Mouse (Mus musculus) heart, postnatal 0 days (tissue): ENCODE measurements around the gene Brd3. TPM values are rescaled to one million over a fixed set of nuclear protein-coding genes. Genes with fewer than 3 reads are reported as not detected.

ENCODE experiments used
- ATAC-seq: fragments of 200-750 bp; cut with Nextera tagmentation; 2 replicates; pipeline ENCODE4 v1.8.0; 2017; ENCODE audit warnings: low read depth, moderate number of reproducible peaks, moderate library complexity; ENCODE audit not compliant: insufficient read depth
- DNase-seq: peaks from one replicate; pipeline ENCODE4 v3.0.0-alpha.2; 2016; ENCODE audit warnings: low spot score
- H3K27ac ChIP-seq: fragments of 300-500 bp; sonication (generic); 2 replicates; pipeline ENCODE4 v1.5.1; 2014; ENCODE audit warnings: low read depth, mild to moderate bottlenecking
- H3K27me3 ChIP-seq: fragments of 300-500 bp; sonication (generic); 2 replicates; pipeline ENCODE4 v1.6.1; 2014; ENCODE audit warnings: low read length, mixed read lengths; ENCODE audit not compliant: control insufficient read depth, insufficient read depth
- H3K36me3 ChIP-seq: fragments of 300-500 bp; sonication (generic); replicated peaks from 2 replicates; pipeline ENCODE4 v1.6.1; 2014; ENCODE audit warnings: low read length, mixed read lengths; ENCODE audit not compliant: control insufficient read depth, insufficient read depth
- H3K4me1 ChIP-seq: fragments of 300-500 bp; sonication (generic); 2 replicates; pipeline ENCODE4 v1.6.1; 2014; ENCODE audit warnings: antibody characterized with exemption; ENCODE audit not compliant: control insufficient read depth, insufficient read depth
- H3K4me2 ChIP-seq: fragments of 300-500 bp; sonication (generic); 2 replicates; pipeline ENCODE4 v1.6.1; 2014; ENCODE audit warnings: low read depth, mild to moderate bottlenecking, low read length, moderate library complexity
- H3K4me3 ChIP-seq: fragments of 300-500 bp; sonication (generic); 2 replicates; pipeline ENCODE4 v1.5.1; 2014; ENCODE audit warnings: low read depth, low read length
- H3K9ac ChIP-seq: fragments of 300-500 bp; sonication (generic); replicated peaks from 2 replicates; pipeline ENCODE4 v1.6.1; 2014; ENCODE audit warnings: low read depth, low read length, mixed read lengths
- H3K9me3 ChIP-seq: fragments of 300-500 bp; sonication (generic); replicated peaks from 2 replicates; pipeline ENCODE4 v1.6.1; 2016; ENCODE audit warnings: low read length; ENCODE audit not compliant: control insufficient read depth
- CTCF ChIP-seq: IDR thresholded peaks from 2 replicates; pipeline ENCODE4 v1.5.1; 2016; ENCODE audit warnings: antibody characterized with exemption, control low read depth, low read depth
- EP300 ChIP-seq: IDR thresholded peaks from 2 replicates; pipeline ENCODE4 v1.6.1; 2016; ENCODE audit warnings: antibody characterized with exemption, low read depth
- WGBS: fragments of 180-500 bp; shearing (Covaris S2); extraction: QIAGEN DNeasy Blood & Tissue Kit; methylation state at CpG from one replicate; pipeline ENCODE4 v1.1.7; 2014; 5-methylcytosine and 5-hydroxymethylcytosine counted together
- polyA plus RNA-seq: library from polyadenylated mRNA; unstranded; fragments of >200 nt; fragmentation: Nextera tagmentation; extraction: Ambion mirVana; gene quantifications from 2 replicates; pipeline ENCODE4 v1.2.1, GENCODE M21; 2015
- total RNA-seq: library from RNA; depleted of rRNA; stranded (reverse); fragments of >200 nt; gene quantifications from 2 replicates; pipeline ENCODE4 v1.2.3, GENCODE M21; 2014; ENCODE audit warnings: low replicate concordance

Brd3 gene
- total and polyA plus RNA-seq, 2 experiments from 2014 or later = 13.0 to 37.1 TPM

DNA sequence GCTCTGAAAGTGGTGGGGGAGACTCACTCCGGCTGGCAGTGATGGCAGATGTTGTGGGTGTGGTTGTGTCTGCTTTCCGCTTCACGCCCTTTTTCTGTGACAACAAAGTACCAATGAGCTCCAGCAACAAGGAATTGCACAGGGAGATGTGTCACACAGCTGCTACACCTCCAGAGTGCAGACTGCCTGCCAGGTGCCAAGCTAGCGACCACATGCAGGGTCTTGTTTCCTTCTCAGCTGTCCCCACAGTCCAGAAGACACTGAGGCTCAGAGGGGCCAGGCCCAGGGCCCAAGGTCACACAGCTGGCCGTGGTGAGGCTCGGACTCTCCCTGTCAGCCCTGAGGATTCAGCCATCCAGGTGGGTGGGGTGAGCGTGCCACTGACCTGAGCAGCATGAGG, 47.7 kb downstream of the Brd3 start:
- no peaks in the 10 kb centered on the region for H3K4me1 ChIP-seq
- DNase-seq (no peak), ATAC-seq (no peak)
- H3K27me3 ChIP-seq = no peaks in the 10 kb centered on the region
- TF ChIP-seq CTCF (no peak), EP300 (no peak)
- peaks cover 91% of the 10 kb centered on the region for H3K36me3 ChIP-seq
- no peak overlapping the region for H3K9ac ChIP-seq
- no peak overlapping the region for H3K4me2 ChIP-seq
- no peak overlapping the region for H3K27ac ChIP-seq
- no peaks in the 10 kb centered on the region for H3K9me3 ChIP-seq
- no peak overlapping the region for H3K4me3 ChIP-seq
- 88% methylated on average over 7 of the region's 7 CpGs for WGBS

DNA sequence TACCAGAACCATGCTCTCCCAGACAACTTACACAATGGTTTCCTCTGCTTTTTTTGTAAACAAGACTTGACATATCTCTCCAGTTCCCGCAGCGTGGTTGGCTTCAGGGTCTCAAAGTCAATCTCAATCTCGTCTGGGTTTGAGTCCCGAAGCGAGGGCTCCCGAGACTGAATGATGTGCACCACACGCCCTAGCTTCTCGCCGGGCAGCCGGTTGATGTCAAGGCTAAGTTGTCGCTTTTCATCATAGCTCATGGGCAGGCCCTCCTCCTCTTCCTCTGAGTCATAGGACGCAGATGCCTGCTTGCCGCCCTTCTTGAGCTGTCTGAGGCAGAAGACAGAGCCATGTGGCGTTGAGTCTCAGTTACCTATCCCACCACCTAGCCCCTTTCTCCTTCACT, 57.2 kb downstream of the Brd3 start:
- Histone ChIP-seq H3K9ac (no peak overlapping the region), H3K4me2 (no peak overlapping the region), H3K4me1 (no peaks in the 10 kb centered on the region), H3K36me3 (peaks cover 98% of the 10 kb centered on the region), H3K4me3 (no peak overlapping the region), H3K27me3 (no peaks in the 10 kb centered on the region), H3K27ac (no peak overlapping the region), H3K9me3 (no peaks in the 10 kb centered on the region)
- WGBS = 65% methylated on average over 14 of the region's 14 CpGs
- TF ChIP-seq CTCF (no peak), EP300 (no peak)
- DNase-seq (no peak), ATAC-seq (no peak)

DNA sequence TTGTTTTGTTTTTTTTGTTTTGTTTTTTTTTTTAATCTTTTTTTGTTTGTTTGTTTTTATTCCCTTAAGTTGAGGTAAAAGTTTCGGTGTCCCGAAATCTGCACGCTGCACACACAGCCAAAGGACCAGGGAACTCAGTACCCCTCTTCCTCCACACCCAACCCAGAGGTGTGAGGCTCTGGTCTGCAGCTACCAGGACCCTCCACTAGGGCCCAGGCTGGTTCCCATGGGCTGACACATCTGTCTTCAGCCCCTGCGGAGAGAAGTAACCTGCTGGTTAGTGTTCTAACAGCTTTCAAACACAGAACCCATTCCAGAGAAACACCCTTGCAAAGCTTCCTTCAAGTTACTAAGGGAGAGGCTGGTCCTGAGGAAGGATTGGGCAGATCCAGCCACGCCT, 59.7 kb downstream of the Brd3 start:
- WGBS = 83% methylated on average over 5 of the region's 5 CpGs
- H3K36me3 ChIP-seq = peaks cover 80% of the 10 kb centered on the region
- TF ChIP-seq EP300 (no peak), CTCF (peak; percentile 6; the same call in 1 of the 2 replicates)

GRCm38 (mm10) chr2:27446812-27447211, 60.6 kb downstream of the Brd3 start:
- H3K27me3 ChIP-seq = no peaks in the 10 kb centered on the region

More for the DNA sequence above, 59.7 kb downstream of the Brd3 start:
- no peak overlapping the region for H3K9ac ChIP-seq
- DNase-seq (no peak), ATAC-seq (no peak)
- H3K4me3 ChIP-seq = no peak overlapping the region
- no peak overlapping the region for H3K27ac ChIP-seq
- no peak overlapping the region for H3K4me2 ChIP-seq
- H3K9me3 ChIP-seq = no peaks in the 10 kb centered on the region
- H3K4me1 ChIP-seq = 0 out of 2 replicates have a peak, but pooled peaks cover 1% of the 10 kb centered on the region
- no peaks in the 10 kb centered on the region for H3K27me3 ChIP-seq

GRCm38 (mm10) chr2:27445910-27446309, 61.6 kb downstream of the Brd3 start:
- TF ChIP-seq CTCF (no peak), EP300 (no peak)
- Histone ChIP-seq H3K27ac (no peak overlapping the region), H3K4me3 (no peak overlapping the region), H3K4me1 (0 out of 2 replicates have a peak, but pooled peaks cover 5% of the 10 kb centered on the region), H3K27me3 (no peaks in the 10 kb centered on the region), H3K4me2 (no peak overlapping the region), H3K36me3 (peaks cover 62% of the 10 kb centered on the region), H3K9ac (no peak overlapping the region), H3K9me3 (no peaks in the 10 kb centered on the region)
- ATAC-seq = no peak
- 91% methylated on average over 3 of the region's 3 CpGs for WGBS
- DNase-seq = no peak

More at GRCm38 (mm10) chr2:27446812-27447211, 60.6 kb downstream of the Brd3 start:
- no peaks in the 10 kb centered on the region for H3K9me3 ChIP-seq
- H3K36me3 ChIP-seq = peaks cover 71% of the 10 kb centered on the region
- no peak overlapping the region for H3K27ac ChIP-seq
- 0 out of 2 replicates have a peak, but pooled peaks cover 5% of the 10 kb centered on the region for H3K4me1 ChIP-seq
- no peak for DNase-seq
- no peak overlapping the region for H3K9ac ChIP-seq
- ATAC-seq = no peak
- WGBS = 92% methylated on average over 8 of the region's 8 CpGs
- no peak overlapping the region for H3K4me3 ChIP-seq
- no peak for TF ChIP-seq CTCF
- no peak for TF ChIP-seq EP300
- no peak overlapping the region for H3K4me2 ChIP-seq

DNA sequence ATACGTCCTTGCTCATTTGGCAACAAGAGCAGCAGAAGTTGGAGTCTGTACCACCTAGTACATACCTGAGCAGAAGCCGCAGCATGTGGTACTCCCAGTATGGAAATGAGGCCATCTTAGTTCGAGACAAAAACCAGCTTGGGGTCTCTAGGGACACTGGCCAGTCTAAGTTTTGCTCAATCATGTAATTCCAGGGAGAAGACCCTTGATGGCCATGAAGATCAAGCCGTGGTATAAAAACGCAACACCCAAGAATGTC, 64.1 kb downstream of the Brd3 start:
- TF ChIP-seq CTCF (no peak), EP300 (no peak)
- Histone ChIP-seq H3K4me1 (0 out of 2 replicates have a peak, but pooled peaks cover 5% of the 10 kb centered on the region), H3K9me3 (no peaks in the 10 kb centered on the region), H3K27me3 (no peaks in the 10 kb centered on the region), H3K4me2 (no peak overlapping the region), H3K27ac (no peak overlapping the region), H3K4me3 (no peak overlapping the region), H3K36me3 (peaks cover 36% of the 10 kb centered on the region), H3K9ac (no peak overlapping the region)
- DNase-seq (no peak), ATAC-seq (no peak)
- WGBS = 61% methylated on average over 5 of the region's 5 CpGs
